Mouse (Mus musculus) embryonic facial prominence, embryonic 13.5 days (tissue): ENCODE data around the gene Tmem44. TPM values are rescaled to one million over a fixed set of nuclear protein-coding genes. Genes with fewer than 3 reads are reported as not detected.

ENCODE experiments used
- ATAC-seq: fragments of 200-750 bp; cut with Nextera tagmentation; 2 replicates; pipeline ENCODE4 v1.8.0; 2017; ENCODE audit warnings: low read depth; ENCODE audit not compliant: insufficient number of reproducible peaks, insufficient read depth, low FRiP score, low TSS enrichment
- H3K27ac ChIP-seq: fragments of 300-500 bp; sonication (generic); 2 replicates; pipeline ENCODE4 v1.5.1; 2015; ENCODE audit warnings: moderate library complexity, mild to moderate bottlenecking, inconsistent platforms
- H3K27me3 ChIP-seq: fragments of 300-500 bp; sonication (generic); 2 replicates; pipeline ENCODE4 v1.6.1; 2015; ENCODE audit warnings: mild to moderate bottlenecking, inconsistent platforms
- H3K36me3 ChIP-seq: fragments of 300-500 bp; sonication (generic); 2 replicates; pipeline ENCODE4 v1.6.1; 2015; ENCODE audit warnings: mild to moderate bottlenecking, inconsistent platforms
- H3K4me1 ChIP-seq: fragments of 300-500 bp; sonication (generic); 2 replicates; pipeline ENCODE4 v1.6.1; 2015; ENCODE audit warnings: inconsistent platforms
- H3K4me2 ChIP-seq: fragments of 300-500 bp; sonication (generic); 2 replicates; pipeline ENCODE4 v1.6.1; 2015; ENCODE audit warnings: moderate library complexity, mild to moderate bottlenecking, inconsistent platforms
- H3K4me3 ChIP-seq: fragments of 300-500 bp; sonication (generic); 2 replicates; pipeline ENCODE4 v1.5.1; 2015; ENCODE audit warnings: mild to moderate bottlenecking, inconsistent platforms
- H3K9ac ChIP-seq: fragments of 300-500 bp; sonication (generic); 2 replicates; pipeline ENCODE4 v1.6.1; 2015; ENCODE audit warnings: mild to moderate bottlenecking, inconsistent platforms
- H3K9me3 ChIP-seq: fragments of 300-500 bp; sonication (generic); 2 replicates; pipeline ENCODE4 v1.6.1; 2016; ENCODE audit warnings: inconsistent platforms
- WGBS: fragments of 180-500 bp; shearing (Covaris S2); methylation state at CpG from one replicate; pipeline ENCODE4 v1.1.7; 2015; ENCODE audit warnings: mixed read lengths; 5-methylcytosine and 5-hydroxymethylcytosine counted together
- polyA plus RNA-seq: library from polyadenylated mRNA; unstranded; fragments of >200 nt; fragmentation: Nextera tagmentation; extraction: Ambion mirVana; gene quantifications from 2 replicates; pipeline ENCODE4 v1.2.1, GENCODE M21; 2015

The Tmem44 gene
- polyA plus RNA-seq, 1 experiment from 2014 or later: 32.7 TPM

- 93% methylated on average over 9 of the region's 9 CpGs for WGBS
- no peak for ATAC-seq
- no peaks in the 10 kb centered on the region for H3K27me3 ChIP-seq
Measured at GRCm38 (mm10) chr16:30516993-30517392, 33.6 kb downstream of the Tmem44 start.

GRCm38 (mm10) chr16:30515418-30515817, 35.2 kb downstream of the Tmem44 start:
- H3K36me3 ChIP-seq: peaks cover 17% of the 10 kb centered on the region
- no peak overlapping the region for H3K4me3 ChIP-seq

More at GRCm38 (mm10) chr16:30516993-30517392, 33.6 kb downstream of the Tmem44 start:
- H3K9me3 ChIP-seq: peaks cover 4% of the 10 kb centered on the region; the same call in 1 of the 2 replicates
- H3K4me3 ChIP-seq: no peak overlapping the region
- H3K4me1 ChIP-seq: peaks cover 25% of the 10 kb centered on the region
- H3K36me3 ChIP-seq: peaks cover 17% of the 10 kb centered on the region
- H3K9ac ChIP-seq: no peak overlapping the region
- no peak overlapping the region for H3K4me2 ChIP-seq
- H3K27ac ChIP-seq: no peak overlapping the region

GRCm38 (mm10) chr16:30513050-30514024, 37.3 kb downstream of the Tmem44 start:
- no peak for ATAC-seq
- Histone ChIP-seq H3K27ac (peak overlapping the region; percentile 5; the same call in 1 of the 2 replicates), H3K4me1 (peaks cover 35% of the 10 kb centered on the region), H3K4me3 (no peak overlapping the region), H3K36me3 (peaks cover 17% of the 10 kb centered on the region), H3K9ac (no peak overlapping the region), H3K9me3 (peaks cover 4% of the 10 kb centered on the region; the same call in 1 of the 2 replicates), H3K27me3 (no peaks in the 10 kb centered on the region), H3K4me2 (no peak overlapping the region)
- 68% methylated on average over 20 of the region's 20 CpGs for WGBS

More at GRCm38 (mm10) chr16:30515418-30515817, 35.2 kb downstream of the Tmem44 start:
- WGBS: 67% methylated on average over 12 of the region's 12 CpGs
- Histone ChIP-seq H3K4me2 (no peak overlapping the region), H3K9me3 (peaks cover 4% of the 10 kb centered on the region; the same call in 1 of the 2 replicates), H3K27ac (no peak overlapping the region), H3K4me1 (peaks cover 35% of the 10 kb centered on the region), H3K9ac (no peak overlapping the region), H3K27me3 (no peaks in the 10 kb centered on the region)
- no peak for ATAC-seq

GRCm38 (mm10) chr16:30512375-30513049, 38.1 kb downstream of the Tmem44 start:
- H3K4me1 ChIP-seq: peaks cover 27% of the 10 kb centered on the region
- H3K36me3 ChIP-seq: peaks cover 17% of the 10 kb centered on the region
- 37% methylated on average over 8 of the region's 8 CpGs for WGBS
- no peak for ATAC-seq
- peaks cover 4% of the 10 kb centered on the region; the same call in 1 of the 2 replicates for H3K9me3 ChIP-seq
- no peaks in the 10 kb centered on the region for H3K27me3 ChIP-seq
- no peak overlapping the region for H3K27ac ChIP-seq
- no peak overlapping the region for H3K9ac ChIP-seq
- H3K4me2 ChIP-seq: no peak overlapping the region
- H3K4me3 ChIP-seq: no peak overlapping the region

- peak overlapping the region; percentile 68 for H3K4me3 ChIP-seq
- WGBS: 82% methylated on average over 13 of the region's 13 CpGs
Measured at GRCm38 (mm10) chr16:30511563-30512340, 38.9 kb downstream of the Tmem44 start.

GRCm38 (mm10) chr16:30510504-30511451, 39.9 kb downstream of the Tmem44 start:
- peak overlapping the region; percentile 88 for H3K9ac ChIP-seq
- peaks cover 12% of the 10 kb centered on the region for H3K36me3 ChIP-seq
- 4% methylated on average over 44 of the region's 44 CpGs for WGBS
- H3K4me3 ChIP-seq: peak overlapping the region; percentile 68
- peaks cover 4% of the 10 kb centered on the region; the same call in 1 of the 2 replicates for H3K9me3 ChIP-seq
- H3K27me3 ChIP-seq: no peaks in the 10 kb centered on the region
- peak overlapping the region; percentile 93 for H3K27ac ChIP-seq
- ATAC-seq: peak; percentile 82
- peaks cover 26% of the 10 kb centered on the region for H3K4me1 ChIP-seq
- H3K4me2 ChIP-seq: peak overlapping the region; percentile 71

More at GRCm38 (mm10) chr16:30511563-30512340, 38.9 kb downstream of the Tmem44 start:
- Histone ChIP-seq H3K27ac (peak overlapping the region; percentile 93; the same call in 1 of the 2 replicates), H3K27me3 (no peaks in the 10 kb centered on the region), H3K36me3 (peaks cover 12% of the 10 kb centered on the region), H3K4me2 (peak overlapping the region; percentile 71), H3K4me1 (peaks cover 26% of the 10 kb centered on the region), H3K9me3 (peaks cover 4% of the 10 kb centered on the region; the same call in 1 of the 2 replicates), H3K9ac (peak overlapping the region; percentile 88)
- ATAC-seq: no peak

GRCm38 (mm10) chr16:30510091-30510490, 40.6 kb downstream of the Tmem44 start:
- 40% methylated on average over 9 of the region's 9 CpGs for WGBS
- H3K27me3 ChIP-seq: no peaks in the 10 kb centered on the region
- no peak for ATAC-seq
- peak overlapping the region; percentile 93 for H3K27ac ChIP-seq
- peak overlapping the region; percentile 71 for H3K4me2 ChIP-seq
- peak overlapping the region; percentile 88 for H3K9ac ChIP-seq
- H3K4me3 ChIP-seq: peak overlapping the region; percentile 68
- H3K9me3 ChIP-seq: no peaks in the 10 kb centered on the region
- H3K36me3 ChIP-seq: 0 out of 2 replicates have a peak, but pooled peaks cover 6% of the 10 kb centered on the region
- peaks cover 26% of the 10 kb centered on the region for H3K4me1 ChIP-seq

GRCm38 (mm10) chr16:30509340-30509739, 41.3 kb downstream of the Tmem44 start:
- H3K4me3 ChIP-seq: no peak overlapping the region
- H3K27ac ChIP-seq: no peak overlapping the region
- no peaks in the 10 kb centered on the region for H3K9me3 ChIP-seq
- H3K36me3 ChIP-seq: 0 out of 2 replicates have a peak, but pooled peaks cover 3% of the 10 kb centered on the region
- peaks cover 26% of the 10 kb centered on the region for H3K4me1 ChIP-seq
- no peak for ATAC-seq
- H3K27me3 ChIP-seq: no peaks in the 10 kb centered on the region
- WGBS: 89% methylated on average over 12 of the region's 12 CpGs
- no peak overlapping the region for H3K4me2 ChIP-seq
- H3K9ac ChIP-seq: 0 out of 2 replicates have a peak overlapping the region, but pooled peaks have one; percentile 88

- no peak for ATAC-seq
- H3K9me3 ChIP-seq: no peaks in the 10 kb centered on the region
- H3K4me1 ChIP-seq: peaks cover 26% of the 10 kb centered on the region
- 92% methylated on average over 9 of the region's 9 CpGs for WGBS
- no peak overlapping the region for H3K4me3 ChIP-seq
- no peak overlapping the region for H3K9ac ChIP-seq
- no peak overlapping the region for H3K27ac ChIP-seq
- no peaks in the 10 kb centered on the region for H3K36me3 ChIP-seq
- no peak overlapping the region for H3K4me2 ChIP-seq
- no peaks in the 10 kb centered on the region for H3K27me3 ChIP-seq
Measured at GRCm38 (mm10) chr16:30508738-30509137, 41.9 kb downstream of the Tmem44 start.

GRCm38 (mm10) chr16:30507120-30507519, 43.5 kb downstream of the Tmem44 start:
- Histone ChIP-seq H3K4me1 (peaks cover 11% of the 10 kb centered on the region), H3K27ac (no peak overlapping the region), H3K36me3 (no peaks in the 10 kb centered on the region), H3K9me3 (no peaks in the 10 kb centered on the region), H3K27me3 (no peaks in the 10 kb centered on the region), H3K4me2 (no peak overlapping the region), H3K4me3 (no peak overlapping the region), H3K9ac (no peak overlapping the region)
- no peak for ATAC-seq
- 66% methylated on average over 10 of the region's 10 CpGs for WGBS
